In genomic region chr2:167492713-167493636, GRCm38 (mm10) we compare ENCODE assay signal across 7 mouse cellular contexts. TPM values are rescaled to one million over a fixed set of nuclear protein-coding genes. Genes with fewer than 3 reads are reported as not detected.
A peak's percentile ranks its signal among the peaks of the same experiment; 100 is the strongest.
DNase-seq lines count a peak whose midpoint lies in the region; ATAC-seq and TF ChIP-seq lines count a peak whose summit lies in the region.

Gene Spata2 (minus strand): TSS chr2:167492887.

- 2% methylated on average over 63 of the region's 63 CpGs for WGBS in embryonic facial prominence, embryonic 12.5 days
- 1% methylated on average over 63 of the region's 63 CpGs for WGBS in kidney, adult 2 months
- 1% methylated on average over 63 of the region's 63 CpGs for WGBS in limb, embryonic 12.5 days
- WGBS in midbrain, embryonic 15.5 days = 2% methylated on average over 63 of the region's 63 CpGs
- 3% methylated on average over 63 of the region's 63 CpGs for WGBS in spleen, adult 2 months

- peak within 1 kb of the TSS; percentile 96 for H3K27ac ChIP-seq in embryonic facial prominence, embryonic 12.5 days
- H3K27ac ChIP-seq in kidney, adult 2 months (ENCODE audit: insufficient read depth, low read depth, low read length) = peak within 1 kb of the TSS; percentile 93
- H3K27ac ChIP-seq in limb, embryonic 12.5 days = peak within 1 kb of the TSS; percentile 96
- peak within 1 kb of the TSS; percentile 98 for H3K27ac ChIP-seq in midbrain, embryonic 15.5 days
- peak within 1 kb of the TSS; percentile 98 for H3K27ac ChIP-seq in spleen, adult 2 months (ENCODE audit: insufficient read depth, low read length)

- TF ChIP-seq POLR2A in kidney, adult 2 months (IDR thresholded peaks at IDR 0.05; ENCODE audit: low read depth, low read length) = peak; percentile 43
- TF ChIP-seq POLR2A in spleen, adult 2 months (IDR thresholded peaks at IDR 0.05; ENCODE audit: low read depth, low read length) = peak; percentile 39

- H3K9me3 ChIP-seq in embryonic facial prominence, embryonic 12.5 days = no peaks in the 10 kb centered on the region
- H3K9me3 ChIP-seq in limb, embryonic 12.5 days = no peaks in the 10 kb centered on the region
- H3K9me3 ChIP-seq in midbrain, embryonic 15.5 days = no peaks in the 10 kb centered on the region

- no peak for TF ChIP-seq CTCF in kidney, adult 2 months (conservative IDR thresholded peaks at IDR 0.05; ENCODE audit: insufficient read depth, insufficient read length, low read depth, low read length)
- TF ChIP-seq CTCF in spleen, adult 2 months (IDR thresholded peaks at IDR 0.05; ENCODE audit: extremely low read depth, insufficient read depth, insufficient read length, insufficient replicate concordance) = no peak

- peak; percentile 92 for DNase-seq in adrenal gland, postnatal 25 days
- peak; percentile 96 to 98 for DNase-seq in heart, adult 18-20 months
- DNase-seq in kidney, adult 2 months = peak; percentile 96
- peak; percentile 88 to 92 for DNase-seq in spleen, adult 2 months (ENCODE audit: low read depth in 1 of 2, low spot score in 2 of 2)

- ATAC-seq in embryonic facial prominence, embryonic 12.5 days (ENCODE audit: insufficient number of reproducible peaks, insufficient read depth, low FRiP score, low TSS enrichment) = peak; percentile 71
- peak; percentile 71 for ATAC-seq in limb, embryonic 12.5 days (ENCODE audit: insufficient number of reproducible peaks, insufficient read depth, low FRiP score, low TSS enrichment, low read depth)
- peak; percentile 89 for ATAC-seq in midbrain, embryonic 15.5 days (replicated peaks)

- H3K36me3 ChIP-seq in embryonic facial prominence, embryonic 12.5 days = peaks cover 9% of the 10 kb centered on the region; the same call in 1 of the 2 replicates
- H3K36me3 ChIP-seq in kidney, adult 2 months (ENCODE audit: control insufficient read depth, insufficient read depth, low read length) = no peaks in the 10 kb centered on the region
- H3K36me3 ChIP-seq in limb, embryonic 12.5 days = peaks cover 9% of the 10 kb centered on the region; the same call in 1 of the 2 replicates
- H3K36me3 ChIP-seq in midbrain, embryonic 15.5 days (replicated peaks) = no peaks in the 10 kb centered on the region
- no peaks in the 10 kb centered on the region for H3K36me3 ChIP-seq in spleen, adult 2 months (ENCODE audit: control insufficient read depth, insufficient read depth, low read length)

- H3K4me3 ChIP-seq in embryonic facial prominence, embryonic 12.5 days = peak within 1 kb of the TSS; percentile 100
- peak within 1 kb of the TSS; percentile 60 for H3K4me3 ChIP-seq in kidney, adult 2 months (ENCODE audit: insufficient read depth, low read depth, low read length)
- peak within 1 kb of the TSS; percentile 100 for H3K4me3 ChIP-seq in limb, embryonic 12.5 days (replicated peaks)
- H3K4me3 ChIP-seq in midbrain, embryonic 15.5 days = peak within 1 kb of the TSS; percentile 81
- H3K4me3 ChIP-seq in spleen, adult 2 months (ENCODE audit: extremely low read depth, insufficient read depth, insufficient read length) = peak within 1 kb of the TSS; percentile 97

- H3K4me1 ChIP-seq in embryonic facial prominence, embryonic 12.5 days = peaks cover 18% of the 10 kb centered on the region
- H3K4me1 ChIP-seq in kidney, adult 2 months (ENCODE audit: control insufficient read depth, insufficient read depth, low read length) = peaks cover 12% of the 10 kb centered on the region
- peaks cover 25% of the 10 kb centered on the region for H3K4me1 ChIP-seq in limb, embryonic 12.5 days (replicated peaks)
- H3K4me1 ChIP-seq in midbrain, embryonic 15.5 days = peaks cover 24% of the 10 kb centered on the region
- peaks cover 3% of the 10 kb centered on the region; the same call in 1 of the 2 replicates for H3K4me1 ChIP-seq in spleen, adult 2 months (ENCODE audit: control insufficient read depth, insufficient read depth, insufficient read length)

- peak within 1 kb of the TSS; percentile 94 for H3K9ac ChIP-seq in embryonic facial prominence, embryonic 12.5 days
- H3K9ac ChIP-seq in limb, embryonic 12.5 days (replicated peaks) = peak within 1 kb of the TSS; percentile 91
- H3K9ac ChIP-seq in midbrain, embryonic 15.5 days = peak within 1 kb of the TSS; percentile 94

- peak within 1 kb of the TSS; percentile 99 for H3K4me2 ChIP-seq in embryonic facial prominence, embryonic 12.5 days (replicated peaks)
- H3K4me2 ChIP-seq in limb, embryonic 12.5 days = peak within 1 kb of the TSS; percentile 97
- H3K4me2 ChIP-seq in midbrain, embryonic 15.5 days = peak within 1 kb of the TSS; percentile 82

- H3K27me3 ChIP-seq in embryonic facial prominence, embryonic 12.5 days = no peaks in the 10 kb centered on the region
- no peaks in the 10 kb centered on the region for H3K27me3 ChIP-seq in kidney, adult 2 months (replicated peaks; ENCODE audit: control insufficient read depth, insufficient read depth, low read length)
- H3K27me3 ChIP-seq in limb, embryonic 12.5 days = no peaks in the 10 kb centered on the region
- no peaks in the 10 kb centered on the region for H3K27me3 ChIP-seq in midbrain, embryonic 15.5 days (replicated peaks)
- H3K27me3 ChIP-seq in spleen, adult 2 months (ENCODE audit: control insufficient read depth, insufficient read depth, low read length) = no peaks in the 10 kb centered on the region

RNA-seq across cellular contexts. Expression of gene Spata2, which starts in this region (rescaled TPM):
- total RNA-seq in adrenal gland, postnatal 25 days (2021) = 35.1 and 36.5 TPM in 2 replicates
- 14.3 and 16.3 TPM in 2 replicates for polyA plus RNA-seq in embryonic facial prominence, embryonic 12.5 days (2016; fragmentation: Nextera tagmentation; extraction: Ambion mirVana)
- total RNA-seq in heart, adult 18-20 months (2021) = 10 to 100 TPM; 13.1 to 16.4 TPM
- 26.5 and 31.5 TPM in 2 replicates for polyA plus RNA-seq in kidney, adult 2 months (2012; rRNA removed)
- polyA plus RNA-seq in limb, embryonic 12.5 days (2016; fragmentation: Nextera tagmentation; extraction: Ambion mirVana) = 14.9 and 15.1 TPM in 2 replicates
- polyA plus RNA-seq in midbrain, embryonic 15.5 days (2015; fragmentation: Nextera tagmentation; extraction: Ambion mirVana) = 34.3 and 34.7 TPM in 2 replicates
- polyA plus RNA-seq in spleen, adult 2 months (2012; rRNA removed) = 23.3 and 25.5 TPM in 2 replicates

Comparison
In these comparisons a context has a peak if more than half of its experiments do, and no peak if none do; other contexts are left out.
1. Peak in every context shown above with its lines: DNase-seq, ATAC-seq, H3K4me3 ChIP-seq and H3K27ac ChIP-seq.